Mouse (Mus musculus): ENCODE measurements around the gene Piga.

Gene Piga

DNA sequence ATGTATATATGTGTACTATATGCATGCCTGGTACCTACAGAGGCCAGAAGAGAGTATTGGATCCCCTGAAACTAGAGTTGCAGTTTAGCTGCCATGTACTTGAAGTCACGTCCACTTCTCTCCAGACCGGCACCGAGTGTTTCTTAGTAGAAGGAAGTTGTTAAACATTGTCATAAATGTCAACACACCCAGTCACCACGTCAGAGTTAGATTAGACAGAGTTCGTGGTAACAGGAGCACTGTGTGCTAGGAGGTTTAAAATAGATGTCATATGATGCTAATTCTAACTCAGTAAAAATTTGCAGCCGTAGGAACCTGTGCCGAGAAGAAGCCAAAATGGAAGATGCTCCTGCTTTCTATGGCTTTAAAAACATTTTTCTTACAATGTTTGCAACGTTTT lies 17.1 kb downstream of the Piga start, which contains the start of gene Asb11:
TSS of gene Asb11 (plus strand) at position 286 of the 400 bp plus-strand sequence.
- no peak for DNase-seq

DNA sequence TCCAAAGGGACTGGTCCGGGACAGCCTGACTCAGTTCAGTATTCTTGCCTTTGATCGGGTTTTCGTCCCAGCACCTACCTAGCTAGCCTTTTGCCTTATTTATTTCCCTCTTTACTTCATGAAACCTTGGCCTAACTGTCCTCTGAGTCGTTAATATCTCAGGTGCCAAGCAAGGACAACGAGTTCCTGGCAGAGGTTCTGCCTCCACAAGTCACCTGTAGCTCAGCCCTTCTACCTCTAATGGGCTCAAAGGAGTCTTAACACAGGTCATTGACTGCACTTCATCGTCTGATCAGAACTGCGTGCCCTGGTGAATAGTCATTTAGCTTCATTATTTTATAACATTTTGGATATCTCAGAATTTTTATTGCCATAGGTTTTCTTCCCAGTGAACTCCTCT lies 19.9 kb downstream of the Piga start:
- DNase-seq = no peak

DNA sequence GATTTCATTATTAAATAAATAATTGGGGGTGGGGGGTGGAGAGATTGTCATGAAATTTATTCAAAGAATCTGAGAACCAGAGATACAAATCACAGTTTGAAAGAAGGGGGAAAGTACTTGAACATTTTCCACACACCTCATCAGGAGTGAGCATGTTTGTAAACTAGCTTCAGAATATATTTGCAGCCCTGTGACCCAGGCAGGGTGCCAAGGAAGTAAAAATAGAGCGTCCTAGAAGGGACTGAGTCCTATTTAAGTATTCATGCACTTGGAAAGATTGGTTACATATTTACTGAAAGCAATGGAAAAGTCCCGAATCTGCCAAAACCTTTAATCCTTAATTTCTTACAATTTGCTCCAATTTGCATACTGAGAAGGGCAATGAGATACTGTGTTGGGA lies 20.6 kb downstream of the Piga start:
- no peak for DNase-seq

DNA sequence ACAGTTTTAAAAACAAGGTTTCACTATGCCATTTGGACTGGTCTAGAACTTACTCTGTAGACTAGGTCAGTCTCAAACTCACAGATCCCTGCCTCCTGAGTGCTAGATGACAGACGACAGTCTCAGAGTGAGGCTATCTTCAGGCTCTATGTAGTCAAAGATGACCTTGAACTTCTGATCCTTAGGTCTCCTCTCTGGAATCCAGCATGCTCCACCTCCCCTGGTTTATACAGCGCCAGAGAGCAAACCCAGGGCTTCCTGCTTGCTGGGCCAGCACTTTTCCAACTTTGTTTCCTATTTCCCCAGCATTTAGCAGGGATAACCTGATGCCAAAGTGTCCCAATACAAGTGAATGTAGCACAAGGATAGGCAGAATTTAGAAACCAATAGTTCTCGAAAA lies 21.1 kb downstream of the Piga start:
- DNase-seq = no peak

DNA sequence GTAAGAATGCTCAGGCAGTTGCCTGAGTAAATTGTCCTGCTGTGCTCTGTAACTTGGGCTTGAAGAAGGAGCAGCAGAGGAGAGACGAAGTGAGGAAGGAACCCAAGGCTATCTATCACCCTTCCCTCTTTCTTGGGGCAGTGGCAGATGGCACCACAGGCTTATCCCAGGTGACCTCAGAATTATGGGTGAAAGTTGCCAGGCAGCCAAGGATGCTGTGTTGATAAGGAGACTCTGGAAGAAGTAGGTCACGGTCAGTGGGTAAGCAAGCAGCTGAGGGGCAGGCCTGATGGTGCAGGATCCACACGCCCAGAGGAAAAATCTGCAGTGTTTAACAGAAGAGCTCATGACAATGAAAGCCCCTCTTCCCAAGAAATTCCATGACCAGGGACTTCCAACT lies 21.7 kb downstream of the Piga start:
- DNase-seq = no peak

DNA sequence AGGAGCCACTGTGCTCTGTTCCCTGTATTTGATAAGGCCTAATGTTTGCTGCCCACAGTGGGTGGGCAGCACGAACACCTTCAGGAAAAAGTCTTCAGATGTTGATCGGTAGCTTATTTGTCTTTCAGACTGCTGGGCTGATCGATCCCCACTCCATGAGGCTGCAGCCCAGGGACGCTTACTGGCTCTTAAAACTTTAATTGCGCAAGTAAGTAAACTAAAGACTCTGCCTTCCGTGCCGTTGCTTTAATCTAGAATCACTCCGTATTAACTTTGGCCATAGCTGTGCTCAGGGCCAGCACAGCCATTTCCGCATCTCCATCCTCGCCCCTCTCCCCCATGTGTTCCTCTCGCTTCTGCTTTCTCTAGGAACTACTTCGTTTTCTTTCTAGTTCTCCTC lies 26.0 kb downstream of the Piga start:
- no peak for DNase-seq

DNA sequence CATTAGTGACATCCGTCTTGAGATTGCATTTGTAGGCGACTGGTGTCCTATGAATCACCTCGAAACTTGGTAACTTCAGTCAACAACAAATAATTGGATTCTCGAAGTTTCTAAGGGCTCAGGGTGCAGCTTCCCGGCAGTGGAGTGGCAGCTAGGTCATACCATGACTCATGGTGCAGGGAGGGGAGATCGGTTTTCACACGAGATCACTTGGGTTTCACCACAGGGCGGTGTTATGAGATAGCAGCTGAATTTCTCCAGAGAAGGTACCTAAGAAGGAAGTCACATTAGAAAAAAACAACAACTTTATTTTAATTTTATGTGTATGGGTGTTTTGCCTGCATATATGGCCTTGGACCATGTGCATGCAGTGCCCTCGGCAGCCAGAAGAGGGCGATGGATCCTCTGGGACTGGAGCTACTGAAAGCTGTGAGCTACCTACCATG lies 26.5 kb downstream of the Piga start:
- DNase-seq = peak; percentile 15 to 18

DNA sequence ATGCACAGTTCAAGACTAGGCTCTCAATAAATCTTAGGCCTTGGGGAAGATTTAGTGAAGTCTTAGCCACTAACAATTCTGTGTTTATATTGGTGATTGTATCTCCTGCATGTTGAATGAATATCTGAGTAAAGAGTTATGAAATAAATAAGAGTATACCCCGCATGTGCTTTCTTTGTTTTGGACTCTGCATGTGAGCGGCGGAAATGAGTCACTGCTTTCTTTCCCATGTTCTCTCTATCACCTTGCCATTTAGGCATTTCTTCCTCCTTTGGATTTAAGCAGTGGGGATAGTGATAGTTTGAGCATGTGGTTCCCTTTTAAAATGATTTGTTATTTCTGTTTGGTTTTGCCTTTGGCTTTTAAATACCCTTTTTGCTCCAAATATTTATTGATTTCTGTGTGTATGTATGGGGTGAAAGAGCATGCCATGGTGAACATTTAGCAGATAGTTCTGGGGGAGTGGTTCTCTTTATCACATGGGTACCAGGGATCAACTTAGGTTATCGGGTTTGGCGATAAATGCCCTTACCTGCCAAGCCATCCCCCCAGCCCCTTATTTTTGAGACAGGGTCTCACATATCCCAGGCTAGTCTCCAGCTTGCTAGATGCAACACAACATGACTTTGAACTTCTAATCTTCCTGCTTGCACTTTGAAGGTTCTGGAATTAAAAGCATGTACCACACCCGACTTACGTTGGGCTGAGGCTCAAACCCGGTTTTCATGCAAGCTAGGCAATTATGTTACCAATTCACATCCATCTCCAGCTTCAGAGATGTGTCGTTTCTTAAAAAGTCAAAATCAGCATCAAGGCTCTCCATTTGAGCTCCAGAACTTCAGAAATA lies 27.5 kb downstream of the Piga start:
- DNase-seq = no peak

DNA sequence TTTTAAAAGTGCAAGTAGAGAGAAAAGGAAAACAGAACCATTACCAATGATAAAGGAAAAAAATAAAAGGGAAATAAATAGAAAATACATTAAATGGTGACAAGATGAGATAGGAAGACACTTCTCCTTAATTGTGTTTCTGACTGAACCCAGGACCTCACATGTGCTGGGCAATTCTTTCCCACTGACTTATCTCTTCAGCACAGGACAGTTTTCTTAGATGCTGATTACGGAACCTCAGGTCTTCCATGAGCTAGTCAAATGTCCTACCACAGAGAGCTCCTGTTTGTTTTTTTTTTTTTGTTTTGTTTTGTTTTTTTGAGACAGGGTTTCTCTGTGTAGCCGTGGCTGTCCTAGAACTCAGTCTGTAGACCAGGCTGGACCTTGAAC lies 28.1 kb downstream of the Piga start:
- DNase-seq = no peak

DNA sequence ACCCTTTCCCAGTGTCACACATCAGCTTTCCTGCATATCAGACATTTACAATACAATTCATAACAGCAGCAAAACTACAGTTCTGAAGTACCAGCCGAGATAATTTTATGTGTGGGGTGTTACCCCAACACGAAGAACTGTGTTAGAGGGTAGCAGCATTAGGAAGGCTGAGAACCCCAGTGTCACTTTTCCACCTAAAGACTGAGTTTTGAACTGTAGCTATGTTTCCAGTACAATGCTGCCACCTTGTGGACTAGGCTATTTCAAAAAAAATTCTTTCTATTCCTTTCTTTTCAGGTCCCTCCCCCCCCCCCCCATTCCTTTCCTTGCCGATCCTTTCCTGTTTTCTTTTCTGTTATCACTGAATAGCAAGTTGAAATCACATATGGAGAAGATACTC lies 29.6 kb downstream of the Piga start:
- no peak for DNase-seq

DNA sequence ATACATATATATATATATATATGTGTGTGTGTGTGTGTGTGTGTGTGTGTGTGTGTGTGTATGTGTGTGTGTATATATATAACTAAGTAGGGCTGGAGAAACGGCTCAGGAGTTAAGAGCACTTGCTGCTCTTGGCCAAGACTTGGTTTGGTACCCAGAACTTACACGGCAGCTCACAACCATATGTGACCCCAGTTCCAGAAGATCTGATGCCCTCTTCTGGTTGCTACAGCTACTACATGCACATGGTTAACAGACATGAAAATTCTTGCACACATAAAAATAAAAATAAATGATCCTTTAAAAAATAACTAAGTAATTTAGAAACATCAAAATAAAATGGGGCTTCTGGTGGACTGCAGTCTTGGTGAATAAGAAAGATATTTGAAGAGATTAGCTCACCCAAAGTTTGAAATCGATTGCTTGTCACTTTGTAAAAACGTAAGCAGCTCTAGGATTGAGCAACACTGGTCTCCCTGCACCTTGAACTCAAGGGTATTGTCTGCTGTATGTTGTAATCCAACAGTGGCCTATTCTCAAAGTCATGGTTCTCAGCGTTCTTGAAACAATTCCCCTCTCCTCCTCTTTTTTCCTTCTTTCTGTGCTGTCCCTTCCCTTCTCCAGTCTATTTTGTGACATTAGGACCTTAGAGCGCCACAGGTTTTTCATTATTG lies 39.8 kb downstream of the Piga start:
- DNase-seq = no peak

Measured in thymus, postnatal 36 days (tissue).